In the genomic region with DNA sequence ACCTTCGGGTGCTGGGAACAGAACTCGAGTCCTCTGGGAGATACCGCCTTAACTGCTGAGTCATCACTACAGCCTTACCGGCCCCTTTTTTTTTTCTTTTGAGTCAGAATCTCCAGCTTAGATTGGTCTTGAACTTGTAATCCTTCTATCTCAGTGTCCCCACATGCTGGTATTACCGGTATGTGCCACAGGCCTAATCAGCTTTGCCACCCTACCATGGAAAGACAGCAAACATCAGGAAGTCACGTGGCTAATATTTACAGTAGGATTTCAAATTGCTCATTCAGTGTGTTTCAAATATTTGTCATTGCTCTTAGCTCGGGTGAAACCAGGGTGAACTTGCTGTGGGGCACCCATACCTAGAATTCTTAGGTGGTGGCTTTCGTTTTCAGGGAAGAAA, we compare ENCODE assay signal across 29 mouse cellular contexts. TPM values are rescaled to one million over a fixed set of nuclear protein-coding genes. Genes with fewer than 3 reads are reported as not detected.
A peak's percentile ranks its signal among the peaks of the same experiment; 100 is the strongest.
DNase-seq lines count a peak whose midpoint lies in the region; ATAC-seq and TF ChIP-seq lines count a peak whose summit lies in the region.
"Had no signal": no experiment of that assay in that cellular context is flagged by ENCODE, and none has a peak within 500 bp of the region (broad histone marks: within the 10 kb centered on the region; RNA-seq: fewer than 3 reads in every experiment).

No protein-coding gene starts in this region.

- no peak overlapping the region for H3K9ac ChIP-seq in lung, embryonic 16.5 days (ENCODE audit: low read length)
- no peak overlapping the region for H3K9ac ChIP-seq in stomach, embryonic 15.5 days
- no peak overlapping the region for H3K9ac ChIP-seq in forebrain, embryonic 14.5 days (ENCODE audit: low read length)
- H3K9ac ChIP-seq in forebrain, embryonic 13.5 days = no peak overlapping the region
- H3K9ac ChIP-seq: embryonic facial prominence, embryonic 13.5 days; hindbrain, embryonic 12.5 days; intestine, embryonic 15.5 days; limb, embryonic 15.5 days; liver, embryonic 15.5 days had no signal

- no peaks in the 10 kb centered on the region for H3K27me3 ChIP-seq in kidney, adult 2 months (replicated peaks; ENCODE audit: control insufficient read depth, insufficient read depth, low read length)
- peaks cover 5% of the 10 kb centered on the region; the same call in 1 of the 2 replicates for H3K27me3 ChIP-seq in lung, embryonic 16.5 days (ENCODE audit: control insufficient read depth, insufficient read depth, low read depth, low read length)
- H3K27me3 ChIP-seq in stomach, embryonic 15.5 days (replicated peaks) = peaks cover 6% of the 10 kb centered on the region; the same call in 1 of the 2 replicates
- H3K27me3 ChIP-seq in forebrain, embryonic 14.5 days (replicated peaks; ENCODE audit: control insufficient read depth, insufficient read depth, low read length) = no peaks in the 10 kb centered on the region
- peaks cover 5% of the 10 kb centered on the region for H3K27me3 ChIP-seq in forebrain, embryonic 13.5 days

- DNase-seq in kidney, adult 2 months = peak; percentile 20
- DNase-seq in kidney, adult 9 months = no peak
- DNase-seq in 416B (ENCODE audit: low read depth) = peak; percentile 51
- no peak for DNase-seq in forebrain, embryonic 14.5 days (ENCODE audit: low spot score)
- no peak for DNase-seq in right cerebral cortex, postnatal 36 days (ENCODE audit: low spot score in 2 of 2)
- DNase-seq: adrenal gland, adult 2 months; adrenal gland, postnatal 36 days; cerebellum, adult 18-20 months; cerebellum, postnatal 10 days; gastrocnemius, postnatal 14 days; kidney, adult 8-10 months; kidney, postnatal 10 days; layer of hippocampus, postnatal 36 days; right cerebral cortex, postnatal 25 days; spleen, adult 18-20 months had no signal

- no peak overlapping the region; the same call in 1 of the 2 replicates for H3K4me2 ChIP-seq in lung, embryonic 16.5 days (ENCODE audit: low read depth, low read length)
- peak overlapping the region; percentile 23; the same call in 1 of the 2 replicates for H3K4me2 ChIP-seq in stomach, embryonic 15.5 days
- no peak overlapping the region for H3K4me2 ChIP-seq in forebrain, embryonic 14.5 days (ENCODE audit: low read length)
- no peak overlapping the region for H3K4me2 ChIP-seq in forebrain, embryonic 13.5 days
- H3K4me2 ChIP-seq: embryonic facial prominence, embryonic 13.5 days; hindbrain, embryonic 12.5 days; intestine, embryonic 15.5 days; limb, embryonic 15.5 days; liver, embryonic 15.5 days had no signal

- peak overlapping the region; percentile 73 for H3K27ac ChIP-seq in kidney, adult 2 months (ENCODE audit: insufficient read depth, low read depth, low read length)
- no peak overlapping the region for H3K27ac ChIP-seq in lung, embryonic 16.5 days (ENCODE audit: low read length)
- peak overlapping the region; percentile 48; the same call in 1 of the 2 replicates for H3K27ac ChIP-seq in stomach, embryonic 15.5 days
- no peak overlapping the region for H3K27ac ChIP-seq in forebrain, embryonic 14.5 days (ENCODE audit: low read depth, low read length)
- H3K27ac ChIP-seq in forebrain, embryonic 13.5 days = no peak overlapping the region
- H3K27ac ChIP-seq: embryonic facial prominence, embryonic 13.5 days; hindbrain, embryonic 12.5 days; hindbrain, postnatal 0 days; intestine, embryonic 15.5 days; limb, embryonic 10.5 days; limb, embryonic 15.5 days; liver, embryonic 15.5 days; midbrain, embryonic 10.5 days had no signal

- peaks cover 10% of the 10 kb centered on the region; the same call in 1 of the 2 replicates for H3K4me1 ChIP-seq in kidney, adult 2 months (ENCODE audit: control insufficient read depth, insufficient read depth, low read length)
- H3K4me1 ChIP-seq in lung, embryonic 16.5 days (replicated peaks; ENCODE audit: control insufficient read depth, insufficient read depth, low read length) = peaks cover 3% of the 10 kb centered on the region
- peaks cover 5% of the 10 kb centered on the region; the same call in 1 of the 2 replicates for H3K4me1 ChIP-seq in stomach, embryonic 15.5 days
- H3K4me1 ChIP-seq in forebrain, embryonic 14.5 days (ENCODE audit: control insufficient read depth, insufficient read depth, low read length) = no peaks in the 10 kb centered on the region
- H3K4me1 ChIP-seq in forebrain, embryonic 13.5 days = no peaks in the 10 kb centered on the region
- H3K4me1 ChIP-seq: embryonic facial prominence, embryonic 13.5 days; limb, embryonic 10.5 days; limb, embryonic 15.5 days; liver, embryonic 15.5 days had no signal

- no peaks in the 10 kb centered on the region for H3K36me3 ChIP-seq in kidney, adult 2 months (ENCODE audit: control insufficient read depth, insufficient read depth, low read length)
- no peaks in the 10 kb centered on the region for H3K36me3 ChIP-seq in lung, embryonic 16.5 days (ENCODE audit: control insufficient read depth, insufficient read depth, low read length)
- no peaks in the 10 kb centered on the region for H3K36me3 ChIP-seq in stomach, embryonic 15.5 days
- no peaks in the 10 kb centered on the region for H3K36me3 ChIP-seq in forebrain, embryonic 14.5 days (ENCODE audit: control insufficient read depth, insufficient read depth, low read length)
- H3K36me3 ChIP-seq in forebrain, embryonic 13.5 days (ENCODE audit: poor library complexity, severe bottlenecking) = no peaks in the 10 kb centered on the region
- H3K36me3 ChIP-seq: embryonic facial prominence, embryonic 13.5 days; hindbrain, embryonic 12.5 days; intestine, embryonic 15.5 days; limb, embryonic 10.5 days; limb, embryonic 15.5 days; liver, embryonic 15.5 days had no signal

- ATAC-seq in lung, embryonic 16.5 days (ENCODE audit: low read depth) = peak; percentile 41; the same call in 1 of the 2 replicates
- ATAC-seq in stomach, embryonic 15.5 days (ENCODE audit: insufficient read depth, low FRiP score, low read depth) = peak; percentile 51; the same call in 1 of the 2 replicates
- no peak for ATAC-seq in forebrain, embryonic 14.5 days
- no peak for ATAC-seq in forebrain, embryonic 13.5 days
- ATAC-seq: activated CD4-positive, CD25-positive, alpha-beta regulatory T cell, adult 4 months; hindbrain, postnatal 0 days; intestine, embryonic 15.5 days; midbrain, embryonic 16.5 days had no signal

- 67% methylated on average over 8 of the region's 8 CpGs for WGBS in kidney, adult 2 months
- WGBS in lung, embryonic 16.5 days = 63% methylated on average over 8 of the region's 8 CpGs
- WGBS in stomach, embryonic 15.5 days = 58% methylated on average over 8 of the region's 8 CpGs
- WGBS in forebrain, embryonic 14.5 days = 90% methylated on average over 8 of the region's 8 CpGs
- 86% methylated on average over 8 of the region's 8 CpGs for WGBS in forebrain, embryonic 13.5 days

- no peaks in the 10 kb centered on the region for H3K9me3 ChIP-seq in lung, embryonic 16.5 days (ENCODE audit: control insufficient read depth, low read length)
- no peaks in the 10 kb centered on the region for H3K9me3 ChIP-seq in stomach, embryonic 15.5 days
- H3K9me3 ChIP-seq in forebrain, embryonic 14.5 days (replicated peaks; ENCODE audit: control insufficient read depth, low read length) = no peaks in the 10 kb centered on the region
- no peaks in the 10 kb centered on the region for H3K9me3 ChIP-seq in forebrain, embryonic 13.5 days (replicated peaks)
- H3K9me3 ChIP-seq: embryonic facial prominence, embryonic 13.5 days; forebrain, embryonic 10.5 days; hindbrain, embryonic 12.5 days; intestine, embryonic 15.5 days; limb, embryonic 10.5 days; limb, embryonic 15.5 days; liver, embryonic 15.5 days; midbrain, embryonic 10.5 days had no signal

- H3K4me3 ChIP-seq in kidney, adult 2 months (ENCODE audit: insufficient read depth, low read depth, low read length) = no peak overlapping the region
- no peak overlapping the region for H3K4me3 ChIP-seq in lung, embryonic 16.5 days (ENCODE audit: low read length)
- no peak overlapping the region for H3K4me3 ChIP-seq in stomach, embryonic 15.5 days (replicated peaks)
- H3K4me3 ChIP-seq in forebrain, embryonic 14.5 days (ENCODE audit: low read depth, low read length) = no peak overlapping the region
- H3K4me3 ChIP-seq in forebrain, embryonic 13.5 days = no peak overlapping the region
- H3K4me3 ChIP-seq: embryonic facial prominence, embryonic 13.5 days; forebrain, embryonic 10.5 days; hindbrain, embryonic 12.5 days; intestine, embryonic 15.5 days; limb, embryonic 10.5 days; limb, embryonic 15.5 days; liver, embryonic 15.5 days; midbrain, embryonic 10.5 days had no signal

- TF ChIP-seq CTCF in kidney, adult 2 months (conservative IDR thresholded peaks at IDR 0.05; ENCODE audit: insufficient read depth, insufficient read length, low read depth, low read length) = no peak

- no peak for TF ChIP-seq POLR2A in kidney, adult 2 months (IDR thresholded peaks at IDR 0.05; ENCODE audit: low read depth, low read length)

RNA-seq across cellular contexts. Expression of gene Slco4a1, which starts 6.5 kb away (rescaled TPM):
- polyA plus RNA-seq in kidney, adult 2 months (2012; rRNA removed) = 49.4 and 64.7 TPM in 2 replicates
- 0.98 and 1.2 TPM in 2 replicates for polyA plus RNA-seq in lung, embryonic 16.5 days (2015; fragmentation: Nextera tagmentation; extraction: Ambion mirVana)
- polyA plus RNA-seq in stomach, embryonic 15.5 days (2015; fragmentation: Nextera tagmentation; extraction: Ambion mirVana) = 3.1 and 4.0 TPM in 2 replicates
- polyA plus RNA-seq in forebrain, embryonic 14.5 days (2014; fragmentation: Nextera tagmentation; extraction: Ambion mirVana) = 0.74 and 1.1 TPM in 2 replicates
- 1.1 and 2.1 TPM in 2 replicates for polyA plus RNA-seq in forebrain, embryonic 13.5 days (2015; fragmentation: Nextera tagmentation; extraction: Ambion mirVana)

RNA-seq across cellular contexts. Expression of gene Ntsr1, which starts 37.2 kb away (rescaled TPM):
- polyA plus RNA-seq in kidney, adult 2 months (2012; rRNA removed) = not detected in 2 replicates
- 0.43 and 0.98 TPM in 2 replicates for polyA plus RNA-seq in lung, embryonic 16.5 days (2015; fragmentation: Nextera tagmentation; extraction: Ambion mirVana)
- 0.89 and 1.3 TPM in 2 replicates for polyA plus RNA-seq in stomach, embryonic 15.5 days (2015; fragmentation: Nextera tagmentation; extraction: Ambion mirVana)
- polyA plus RNA-seq in forebrain, embryonic 14.5 days (2014; fragmentation: Nextera tagmentation; extraction: Ambion mirVana) = 4.4 and 6.1 TPM in 2 replicates
- 2.2 and 2.3 TPM in 2 replicates for polyA plus RNA-seq in forebrain, embryonic 13.5 days (2015; fragmentation: Nextera tagmentation; extraction: Ambion mirVana)
- polyA plus RNA-seq: activated CD4-positive, CD25-positive, alpha-beta regulatory T cell, adult 4 months; adrenal gland, adult 2 months; forebrain, embryonic 10.5 days had no signal

Comparison
In these comparisons a context has a peak if more than half of its experiments do, and no peak if none do; other contexts are left out.
1. DNase-seq: peak in kidney, adult 2 months (single experiment) and 416B (single experiment); none in kidney, adult 9 months (single experiment), forebrain, embryonic 14.5 days (single experiment) and right cerebral cortex, postnatal 36 days (0 of 2).
2. H3K27ac ChIP-seq: peak in kidney, adult 2 months (single experiment) and stomach, embryonic 15.5 days (single experiment); none in lung, embryonic 16.5 days (single experiment), forebrain, embryonic 14.5 days (single experiment) and forebrain, embryonic 13.5 days (single experiment).
3. ATAC-seq: peak in lung, embryonic 16.5 days (single experiment) and stomach, embryonic 15.5 days (single experiment); none in forebrain, embryonic 14.5 days (single experiment) and forebrain, embryonic 13.5 days (single experiment).
4. RNA of gene Slco4a1, which starts 6.5 kb away (polyA plus RNA-seq): 49.4 to 64.7 TPM in kidney, adult 2 months; 3.1 to 4.0 TPM in stomach, embryonic 15.5 days, 1.1 to 2.1 TPM in forebrain, embryonic 13.5 days, 0.98 to 1.2 TPM in lung, embryonic 16.5 days and 0.74 to 1.1 TPM in forebrain, embryonic 14.5 days; every median in the first group is over 10 times any median in the second.